In genomic region chr3:30219190-30219884, GRCm38 (mm10) we compare ENCODE assay signal across 9 mouse cellular contexts.
DNase-seq lines count a peak whose midpoint lies in the region; ATAC-seq lines count a peak whose summit lies in the region.
"Had no signal": no experiment of that assay in that cellular context is flagged by ENCODE, and none has a peak within 500 bp of the region (broad histone marks: within the 10 kb centered on the region; RNA-seq: fewer than 3 reads in every experiment).

No protein-coding gene starts in this region.

- 13% methylated on average over 21 of the region's 21 CpGs for WGBS in heart, embryonic 11.5 days (ENCODE audit: insufficient replicate concordance)
- 2% methylated on average over 21 of the region's 21 CpGs for WGBS in embryonic facial prominence, embryonic 15.5 days
- whole genome bisulfite sequencing in intestine, embryonic 15.5 days: 10% methylated on average over 21 of the region's 21 CpGs
- WGBS in midbrain, embryonic 15.5 days: under 1% methylated on average over 21 of the region's 21 CpGs

- no peaks in the 10 kb centered on the region for H3K27me3 ChIP-seq in heart, embryonic 11.5 days (ENCODE audit: control insufficient read depth, insufficient read depth, low read length)
- H3K27me3 ChIP-seq in embryonic facial prominence, embryonic 15.5 days: peaks cover 22% of the 10 kb centered on the region
- peaks cover 8% of the 10 kb centered on the region; the same call in 1 of the 2 replicates for H3K27me3 ChIP-seq in intestine, embryonic 15.5 days (replicated peaks)
- peaks cover 42% of the 10 kb centered on the region for H3K27me3 ChIP-seq in midbrain, embryonic 15.5 days (replicated peaks)

- H3K9ac ChIP-seq in heart, embryonic 11.5 days (ENCODE audit: low read depth, low read length): 0 out of 2 replicates have a peak overlapping the region, but pooled peaks have one; percentile 4
- no peak overlapping the region for H3K9ac ChIP-seq in embryonic facial prominence, embryonic 15.5 days
- no peak overlapping the region for H3K9ac ChIP-seq in intestine, embryonic 15.5 days
- H3K9ac ChIP-seq in midbrain, embryonic 15.5 days: no peak overlapping the region

- H3K36me3 ChIP-seq in heart, embryonic 11.5 days (ENCODE audit: control insufficient read depth, insufficient read depth, low read length): no peaks in the 10 kb centered on the region
- no peaks in the 10 kb centered on the region for H3K36me3 ChIP-seq in embryonic facial prominence, embryonic 15.5 days
- H3K36me3 ChIP-seq in intestine, embryonic 15.5 days: no peaks in the 10 kb centered on the region
- no peaks in the 10 kb centered on the region for H3K36me3 ChIP-seq in midbrain, embryonic 15.5 days (replicated peaks)

- H3K4me2 ChIP-seq in heart, embryonic 11.5 days: peak overlapping the region; percentile 68
- peak overlapping the region; percentile 43 for H3K4me2 ChIP-seq in embryonic facial prominence, embryonic 15.5 days (replicated peaks)
- H3K4me2 ChIP-seq in intestine, embryonic 15.5 days (replicated peaks): peak overlapping the region; percentile 39
- peak overlapping the region; percentile 53 for H3K4me2 ChIP-seq in midbrain, embryonic 15.5 days

- DNase-seq in heart, adult 11 months: no peak
- DNase-seq in left cerebral cortex, postnatal 25 days (ENCODE audit: low spot score in 2 of 2): no peak
- DNase-seq in gastrocnemius, postnatal 14 days: no peak

- intact Hi-C loops in left cerebral cortex, postnatal 25 days (cut with DNase I): no loop called here
- intact Hi-C loops in gastrocnemius, postnatal 14 days (cut with DNase I; ENCODE audit: low total_unique reads): no loop called here

- no peaks in the 10 kb centered on the region for H3K9me3 ChIP-seq in heart, embryonic 11.5 days (replicated peaks; ENCODE audit: control insufficient read depth, low read length)
- H3K9me3 ChIP-seq in embryonic facial prominence, embryonic 15.5 days (replicated peaks): no peaks in the 10 kb centered on the region
- no peaks in the 10 kb centered on the region for H3K9me3 ChIP-seq in intestine, embryonic 15.5 days
- H3K9me3 ChIP-seq in midbrain, embryonic 15.5 days: no peaks in the 10 kb centered on the region

- 0 out of 2 replicates have a peak overlapping the region, but pooled peaks have one; percentile 22 for H3K27ac ChIP-seq in heart, embryonic 11.5 days (ENCODE audit: low read depth, low read length)
- H3K27ac ChIP-seq in embryonic facial prominence, embryonic 15.5 days (replicated peaks): no peak overlapping the region
- no peak overlapping the region for H3K27ac ChIP-seq in intestine, embryonic 15.5 days
- no peak overlapping the region for H3K27ac ChIP-seq in midbrain, embryonic 15.5 days
- H3K27ac ChIP-seq: macrophage had no signal

- peak overlapping the region; percentile 22 for H3K4me3 ChIP-seq in heart, embryonic 11.5 days (ENCODE audit: low read depth, low read length)
- H3K4me3 ChIP-seq in embryonic facial prominence, embryonic 15.5 days (replicated peaks): peak overlapping the region; percentile 25
- H3K4me3 ChIP-seq in intestine, embryonic 15.5 days (replicated peaks): no peak overlapping the region
- H3K4me3 ChIP-seq in midbrain, embryonic 15.5 days: peak overlapping the region; percentile 23

- peaks cover 9% of the 10 kb centered on the region; the same call in 1 of the 2 replicates for H3K4me1 ChIP-seq in heart, embryonic 11.5 days (ENCODE audit: control insufficient read depth, insufficient read depth, low read length)
- 0 out of 2 replicates have a peak, but pooled peaks cover 8% of the 10 kb centered on the region for H3K4me1 ChIP-seq in embryonic facial prominence, embryonic 15.5 days
- H3K4me1 ChIP-seq in intestine, embryonic 15.5 days (replicated peaks): no peaks in the 10 kb centered on the region; the same call in 1 of the 2 replicates
- H3K4me1 ChIP-seq in midbrain, embryonic 15.5 days: peaks cover 17% of the 10 kb centered on the region

- no peak for ATAC-seq in heart, embryonic 11.5 days (replicated peaks; ENCODE audit: insufficient number of reproducible peaks, low FRiP score, low TSS enrichment)
- ATAC-seq in embryonic facial prominence, embryonic 15.5 days (ENCODE audit: insufficient number of reproducible peaks, low FRiP score, low TSS enrichment, low read depth): no peak
- no peak for ATAC-seq in intestine, embryonic 15.5 days
- peak; percentile 52 for ATAC-seq in midbrain, embryonic 15.5 days (replicated peaks)
- ATAC-seq in granulocyte monocyte progenitor cell, adult 5-6 weeks (replicated peaks; ENCODE audit: poor library complexity, severe bottlenecking): no peak
